Mouse (Mus musculus) left cerebral cortex, postnatal 14 days (tissue): Measurements from ENCODE around the gene Cacng1. TPM values are rescaled to one million over a fixed set of nuclear protein-coding genes. Genes with fewer than 3 reads are reported as not detected.

ENCODE experiments used
- DNase-seq, 2 experiments: peaks; one replicate each; pipeline ENCODE4 v3.0.0; 2021 to 2022; ENCODE audit warnings: low spot score in 2 of 2, mixed read lengths in 1 of 2
- intact Hi-C: fragments of 180-260 bp; cut with DNase I; formaldehyde crosslinking; loops from one replicate; pipeline ENCODE4 v1.15.1; 2025
- total RNA-seq, 2 experiments: library from RNA; stranded (reverse); gene quantifications; 2 replicates each; pipeline ENCODE4 v1.2.3; 2021

Cacng1 gene
- total RNA-seq, 2 experiments from 2014 or later = not detected

- no peak for DNase-seq
- intact Hi-C loops = no loop called here
These were observed 42.3 kb downstream of the Cacng1 start for GRCm38 (mm10) chr11:107674006-107674405.

DNA sequence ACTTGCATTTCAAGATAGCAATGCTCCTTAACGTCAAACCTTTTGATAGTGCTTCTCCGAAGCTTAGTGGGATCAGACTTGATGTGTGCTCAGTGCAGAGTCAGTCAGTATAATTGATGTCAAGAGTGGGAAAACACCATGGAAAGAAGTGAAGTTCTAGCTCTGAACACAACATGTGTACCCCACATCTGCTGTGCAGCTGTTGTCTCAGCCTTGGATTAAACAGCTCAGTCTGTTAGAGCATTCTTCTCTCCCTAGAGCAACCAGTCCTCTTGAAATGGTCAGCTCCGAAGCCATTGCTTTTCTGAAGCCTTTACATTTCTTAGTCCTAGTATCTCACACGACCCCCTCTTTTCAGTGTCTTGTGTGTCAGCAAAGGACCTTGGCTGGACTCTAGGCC, 47.3 kb downstream of the Cacng1 start:
- intact Hi-C loops = no loop called here
- no peak for DNase-seq

DNA sequence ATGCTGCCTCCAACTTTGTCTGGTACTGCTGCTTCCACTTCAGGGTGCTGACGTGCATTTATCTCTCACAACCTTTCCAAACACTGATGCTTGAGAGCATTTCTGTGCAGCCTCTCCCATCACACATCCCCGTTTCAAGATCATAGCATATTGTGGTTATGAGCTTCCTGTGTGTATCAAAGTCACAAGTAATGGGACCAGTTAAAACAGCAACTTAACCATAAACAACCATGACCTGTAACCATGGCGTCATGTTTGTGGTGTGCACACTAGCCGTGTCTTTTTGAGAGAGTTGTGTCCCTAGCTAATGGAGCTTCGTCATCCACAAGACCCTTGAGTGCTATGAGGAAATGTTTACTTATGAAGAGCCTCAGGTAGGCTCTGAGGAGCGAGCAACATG, 48.1 kb downstream of the Cacng1 start:
- intact Hi-C loops = no loop called here

DNA sequence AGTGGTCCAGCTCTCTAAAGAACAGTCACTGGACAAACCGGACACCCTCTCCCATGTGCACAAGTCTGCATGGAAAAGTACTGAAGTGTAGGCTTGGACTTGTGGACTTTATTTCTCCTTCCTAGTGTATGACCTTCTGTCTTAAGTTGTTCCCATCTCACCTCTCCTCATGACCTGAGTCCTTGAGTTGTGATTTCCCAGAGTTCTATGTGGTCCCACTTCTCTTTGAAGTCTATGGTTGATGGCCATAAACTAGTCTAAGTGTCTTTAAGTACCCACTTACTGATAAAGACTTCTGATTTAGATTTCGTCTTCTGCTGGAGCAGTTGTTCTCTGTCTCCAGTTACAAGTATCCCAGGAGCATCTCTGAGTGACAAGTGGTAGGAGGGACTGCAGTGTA, 48.8 kb downstream of the Cacng1 start:
- DNase-seq = no peak
- intact Hi-C loops = no loop called here

More for the DNA sequence above, 48.1 kb downstream of the Cacng1 start:
- DNase-seq = no peak

DNA sequence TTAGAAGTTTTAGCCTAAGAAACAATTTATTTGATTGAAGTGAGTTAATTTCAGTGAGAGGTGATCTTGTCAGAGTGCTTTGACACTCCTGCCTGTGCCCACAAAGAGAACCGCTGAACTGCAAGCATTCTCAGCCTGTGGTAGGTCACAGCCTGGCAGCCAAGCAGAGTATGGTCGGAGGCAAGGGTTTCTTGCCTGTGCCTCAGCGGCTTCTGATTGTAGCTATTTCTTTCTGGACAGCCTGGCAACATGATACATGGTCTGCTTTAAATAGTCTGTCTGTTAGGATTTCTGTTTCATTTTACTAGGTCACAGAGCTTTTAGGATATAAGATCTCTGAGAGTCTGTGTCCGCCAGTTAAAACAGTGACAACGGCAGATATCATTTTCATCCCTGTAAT, 53.7 kb downstream of the Cacng1 start:
- intact Hi-C loops = no loop called here
- no peak for DNase-seq

GRCm38 (mm10) chr11:107660452-107660851, 55.9 kb downstream of the Cacng1 start:
- DNase-seq = no peak
- intact Hi-C loops = no loop called here

DNA sequence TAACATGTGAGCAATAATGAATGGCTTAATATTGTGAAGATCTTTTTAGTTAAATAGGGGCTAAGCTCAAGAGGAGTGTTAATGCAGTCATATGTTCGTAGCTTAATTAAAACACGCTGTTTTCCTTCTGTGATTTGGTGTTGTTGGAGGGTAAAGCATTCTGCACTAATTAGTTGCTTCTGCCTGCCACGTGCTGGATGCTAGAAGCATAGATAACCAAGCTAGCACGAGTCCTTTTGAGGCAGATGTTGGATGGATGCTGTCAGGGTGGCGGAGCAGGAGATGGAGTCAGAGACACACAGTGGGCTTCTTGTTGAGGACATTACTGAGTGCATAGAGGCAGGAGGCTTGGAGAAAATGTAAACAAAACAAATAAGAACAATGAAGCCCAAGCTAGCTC, 59.2 kb downstream of the Cacng1 start:
- intact Hi-C loops = no loop called here
- no peak for DNase-seq

DNA sequence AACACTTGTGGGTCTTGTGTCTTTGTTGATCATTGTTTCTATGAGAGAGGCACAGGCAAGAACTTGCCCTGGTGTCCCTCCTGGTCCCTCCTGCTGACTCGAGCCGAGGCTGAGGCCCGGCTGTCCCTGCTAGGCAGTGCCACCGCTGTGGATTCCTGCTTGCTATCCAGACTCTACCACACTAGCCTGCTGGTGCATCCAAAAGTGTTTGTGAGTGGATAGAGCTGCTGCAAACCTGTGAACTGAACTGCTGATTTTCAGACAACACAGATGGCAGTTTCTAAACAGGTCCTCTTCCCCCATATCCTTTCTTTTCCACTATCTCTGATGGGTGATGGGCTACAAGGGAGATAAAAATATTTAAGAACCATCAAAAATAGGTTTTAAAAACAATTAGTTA, 60.8 kb downstream of the Cacng1 start:
- DNase-seq = no peak
- intact Hi-C loops = no loop called here

Other genes starting within 250 kb of the Cacng1 start
- 10 to 100 TPM; 61.1 to 64.3 TPM for gene Pitpnc1, start 245.8 kb downstream of the Cacng1 start, total RNA-seq
- 10 to 100 TPM; 71.8 to 73.6 TPM for gene Psmd12, start 237.0 kb downstream of the Cacng1 start, total RNA-seq
- 10 to 100 TPM; 40.7 to 43.6 TPM for gene Helz, start 168.6 kb downstream of the Cacng1 start, total RNA-seq
- 10 to 100 TPM; 55.4 to 56.2 TPM for gene Cacng4, start 78.0 kb upstream of the Cacng1 start, total RNA-seq
- gene Cacng5, start 198.5 kb upstream of the Cacng1 start, total RNA-seq = 10 to 100 TPM; 15.7 to 17.5 TPM